Mouse (Mus musculus): ENCODE data around the gene Hapln1. TPM values are rescaled to one million over a fixed set of nuclear protein-coding genes. Genes with fewer than 3 reads are reported as not detected.
A peak's percentile ranks its signal among the peaks of the same experiment; 100 is the strongest.

The Hapln1 gene
- total RNA-seq, 1 experiment from 2014 or later = 6.3 TPM

DNA sequence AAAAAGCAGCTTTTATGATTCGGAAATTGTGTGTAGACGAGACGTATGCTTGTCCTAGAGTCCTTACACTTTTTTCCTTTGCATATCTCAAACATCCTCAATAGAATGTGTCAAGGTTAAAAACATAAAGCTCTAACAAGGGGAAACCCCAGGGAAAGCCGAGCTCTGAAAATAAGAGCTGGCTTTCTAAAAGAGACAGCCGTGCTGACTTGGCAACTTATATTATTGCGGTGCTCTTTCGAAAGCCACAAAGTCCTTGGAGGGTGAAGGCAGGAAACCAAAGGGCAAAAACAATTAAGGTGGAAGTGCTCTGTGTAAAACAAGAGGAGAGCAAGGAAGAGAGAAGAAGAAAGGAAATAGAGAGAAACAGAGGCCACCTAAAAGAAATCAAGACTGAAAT lies 60.9 kb downstream of the Hapln1 start:
- DNase-seq = peak; percentile 41

DNA sequence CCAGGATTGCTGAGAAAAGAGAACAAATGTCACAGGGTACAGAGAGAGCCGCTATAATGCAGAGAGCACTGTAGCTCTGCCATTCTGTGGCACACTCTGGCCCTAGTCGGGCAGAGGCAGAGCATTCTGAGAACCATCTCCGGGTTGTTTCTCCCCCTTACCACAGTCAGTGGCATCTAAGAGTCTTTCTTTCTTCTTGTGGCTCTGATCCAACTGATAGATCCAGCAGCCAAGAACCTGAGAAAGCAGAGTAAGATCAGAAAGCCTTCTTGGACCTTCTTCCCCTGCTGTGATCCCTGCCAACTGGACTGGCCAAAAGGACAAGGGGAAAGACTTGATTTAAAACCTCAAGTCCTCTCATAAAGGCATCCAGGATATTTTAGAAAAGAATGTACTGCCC lies 63.7 kb downstream of the Hapln1 start:
- no peak for DNase-seq

DNA sequence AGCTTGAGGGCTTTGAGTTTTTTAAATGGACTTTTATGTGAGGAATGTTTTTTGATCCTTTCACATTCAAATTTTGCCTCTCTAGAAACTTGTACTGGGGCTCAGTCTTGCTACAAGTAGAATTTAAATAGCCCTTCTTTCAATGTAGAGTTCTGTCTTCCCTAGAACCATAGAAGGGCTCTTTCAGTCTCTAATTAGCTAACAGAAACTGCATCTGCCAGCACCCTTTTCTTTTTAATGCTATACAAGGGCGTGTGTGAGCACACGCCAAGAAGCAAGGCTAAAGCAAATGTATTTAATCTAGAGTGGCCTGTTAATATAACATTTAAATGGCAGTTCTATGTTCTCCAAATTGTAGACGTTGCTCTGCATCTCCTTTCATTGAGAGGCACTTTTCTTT lies 67.8 kb downstream of the Hapln1 start:
- no peak for DNase-seq

DNA sequence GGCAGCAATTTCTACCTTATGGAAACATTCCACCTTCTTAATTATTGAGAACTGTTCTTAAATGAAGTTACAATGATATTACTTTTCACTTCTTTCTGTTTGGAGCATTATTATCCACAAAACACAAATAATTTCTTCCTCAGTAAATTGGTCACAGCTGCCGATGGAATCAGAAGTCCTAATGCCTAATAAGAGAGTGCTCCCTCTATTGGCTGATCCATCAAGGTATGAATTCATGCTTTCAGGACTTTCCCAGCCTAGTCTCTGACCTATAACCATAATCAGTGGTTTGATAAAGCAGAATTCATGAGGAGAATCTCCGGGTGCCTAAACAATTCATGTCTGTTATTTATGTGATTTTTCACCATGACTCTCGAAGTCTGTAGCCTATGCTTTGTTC lies 79.5 kb downstream of the Hapln1 start:
- DNase-seq = no peak

DNA sequence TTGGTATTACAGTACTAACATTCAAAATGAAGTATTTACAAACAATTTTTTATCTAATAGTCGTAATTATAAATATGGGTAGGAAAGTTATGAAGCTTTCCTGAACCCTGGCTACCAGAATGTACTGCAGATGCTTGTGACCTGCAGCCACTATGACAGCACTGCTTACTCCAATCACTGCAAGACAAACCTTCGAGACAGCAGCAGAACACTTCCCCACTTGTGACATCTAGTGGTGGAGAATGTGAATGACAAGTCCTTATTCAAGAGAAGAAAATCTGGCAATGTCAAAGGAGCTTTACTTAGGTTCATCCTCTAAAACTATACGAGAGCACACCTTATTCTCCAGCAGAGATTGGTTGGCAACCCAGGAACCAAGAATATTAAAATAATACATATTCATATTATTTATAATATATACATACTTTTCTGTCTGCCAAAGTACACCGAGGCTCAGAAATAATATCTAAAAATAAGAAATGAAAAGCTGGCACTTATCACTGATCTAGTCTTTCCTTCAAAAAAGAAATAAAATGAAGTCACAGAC lies 94.6 kb downstream of the Hapln1 start:
- DNase-seq = peak; percentile 15

DNA sequence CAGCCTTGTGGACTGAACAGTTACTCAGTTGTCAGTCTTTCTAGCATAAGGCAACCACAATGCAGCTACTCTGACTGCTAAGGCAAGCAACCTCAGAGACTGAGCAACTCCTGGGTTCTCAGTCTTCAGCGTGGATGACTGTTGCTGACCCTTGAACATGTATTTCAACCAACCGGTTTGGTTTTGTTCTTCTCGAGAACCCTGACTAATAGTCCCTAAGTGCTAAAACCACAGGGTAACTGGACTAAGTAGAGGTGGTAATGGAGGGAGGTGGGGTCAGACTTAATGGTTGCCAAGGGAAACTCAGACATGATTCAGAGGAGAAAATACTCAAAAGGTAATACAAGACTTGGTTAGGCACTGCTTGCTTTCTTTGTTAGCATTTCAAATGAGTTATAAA lies 97.4 kb downstream of the Hapln1 start:
- no peak for DNase-seq

DNA sequence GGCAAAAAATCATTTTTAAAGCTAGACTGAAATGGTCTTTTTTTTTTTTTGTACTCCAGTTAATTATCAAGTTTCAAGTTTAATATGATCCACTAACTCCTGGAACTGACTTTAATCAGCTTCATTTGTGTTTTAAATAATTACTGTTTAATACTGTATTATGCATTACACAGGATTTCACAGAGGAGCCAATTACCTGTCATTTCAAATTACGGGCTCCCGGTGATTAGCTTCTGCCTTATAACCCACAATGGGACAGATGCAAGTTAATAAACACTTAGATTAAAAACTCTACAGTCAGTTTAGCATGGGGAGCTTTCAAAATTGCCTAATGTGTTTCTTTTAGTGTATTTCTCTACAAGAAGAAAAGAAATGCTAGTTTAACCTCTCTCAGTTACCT lies 106.0 kb downstream of the Hapln1 start:
- DNase-seq = no peak

DNA sequence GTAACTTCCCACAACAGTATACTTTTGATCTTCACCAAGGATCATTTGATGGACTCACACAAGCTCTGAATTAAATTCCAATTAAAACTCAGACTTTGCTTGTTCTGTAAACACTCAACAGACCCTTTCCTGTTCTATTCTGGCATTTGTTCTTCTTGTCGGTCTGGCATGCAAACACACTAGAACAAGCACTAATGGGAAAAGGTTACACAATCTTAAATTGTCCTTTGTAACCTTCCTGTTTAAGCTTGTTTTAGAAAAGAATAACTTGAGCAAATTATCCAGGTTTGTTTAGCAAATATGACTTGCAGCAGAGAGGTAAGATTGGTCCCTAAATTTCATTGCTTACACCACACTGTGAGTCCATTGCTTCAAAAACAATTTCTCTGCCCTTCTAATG lies 113.2 kb downstream of the Hapln1 start:
- no peak for DNase-seq

DNA sequence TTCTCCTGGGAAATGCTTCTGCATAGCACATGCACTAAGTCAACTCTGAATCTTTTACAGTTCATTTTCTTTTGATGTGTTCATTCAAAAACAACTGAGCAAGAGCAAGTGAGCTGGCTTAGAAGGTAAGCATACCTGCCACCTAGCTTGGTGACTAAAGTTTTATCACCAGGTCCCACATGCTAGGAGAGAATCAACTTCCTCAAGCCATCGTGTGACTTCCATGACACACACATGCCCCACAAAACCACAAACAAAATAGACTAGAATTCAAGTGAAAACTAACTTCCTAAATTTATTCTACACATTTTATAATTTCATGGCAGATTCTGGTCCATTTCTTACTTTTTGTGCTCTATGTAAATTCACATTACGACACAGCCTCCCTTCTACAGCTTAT lies 113.7 kb downstream of the Hapln1 start:
- DNase-seq = no peak

DNA sequence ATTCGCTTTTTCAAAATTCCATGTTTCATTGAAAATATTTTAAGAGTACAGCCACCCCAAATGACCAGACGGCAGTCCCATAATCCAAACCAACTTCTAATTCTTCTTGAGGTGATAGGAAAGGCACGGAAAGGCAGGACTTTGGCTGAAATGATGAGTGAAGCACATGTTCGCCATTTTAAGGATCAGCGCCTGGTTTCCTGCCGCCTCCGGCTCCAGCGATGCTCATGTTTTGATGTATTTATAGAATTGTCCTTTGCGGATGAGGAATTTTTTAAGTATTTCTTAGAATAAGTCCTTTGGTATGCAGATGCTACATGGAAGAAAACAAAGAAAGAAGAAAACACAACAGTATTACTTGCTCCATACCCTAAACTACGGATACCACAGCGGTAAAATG lies 117.5 kb downstream of the Hapln1 start:
- no peak for DNase-seq

Other genes starting within 250 kb of the Hapln1 start
- 6.1 and 8.5 TPM in 2 replicates for gene Vcan, start 202.7 kb downstream of the Hapln1 start, total RNA-seq (2021)